Mouse (Mus musculus) intestine, embryonic 14.5 days (tissue): ENCODE data around the gene Srgap1. TPM values are rescaled to one million over a fixed set of nuclear protein-coding genes. Genes with fewer than 3 reads are reported as not detected.

Source experiments
- ATAC-seq: fragments of 200-750 bp; cut with Nextera tagmentation; replicated peaks from 2 replicates; pipeline ENCODE4 v1.8.0; 2017; ENCODE audit warnings: low read depth, moderate number of reproducible peaks, moderate TSS enrichment, moderate library complexity; ENCODE audit not compliant: low FRiP score, low TSS enrichment
- DNase-seq: peaks from one replicate; pipeline ENCODE4 v3.0.0-alpha.2; 2018; ENCODE audit warnings: low spot score
- H3K27ac ChIP-seq: fragments of 300-500 bp; sonication (generic); 2 replicates; pipeline ENCODE4 v1.5.1; 2014; ENCODE audit warnings: low read depth, mild to moderate bottlenecking, control low read depth
- H3K27me3 ChIP-seq: fragments of 300-500 bp; sonication (generic); replicated peaks from 2 replicates; pipeline ENCODE4 v1.6.1; 2014; ENCODE audit warnings: low read length, control low read depth; ENCODE audit not compliant: control insufficient read depth, insufficient read depth
- H3K36me3 ChIP-seq: fragments of 300-500 bp; sonication (generic); 2 replicates; pipeline ENCODE4 v1.6.1; 2014; ENCODE audit warnings: low read length, control low read depth; ENCODE audit not compliant: control insufficient read depth, insufficient read depth
- H3K4me1 ChIP-seq: fragments of 300-500 bp; sonication (generic); replicated peaks from 2 replicates; pipeline ENCODE4 v1.6.1; 2014; ENCODE audit warnings: low read length, control low read depth, mixed read lengths; ENCODE audit not compliant: control insufficient read depth, insufficient read depth
- H3K4me2 ChIP-seq: fragments of 300-500 bp; sonication (generic); 2 replicates; pipeline ENCODE4 v1.6.1; 2014; ENCODE audit warnings: low read length
- H3K4me3 ChIP-seq: fragments of 300-500 bp; sonication (generic); 2 replicates; pipeline ENCODE4 v1.5.1; 2014; ENCODE audit warnings: low read depth, low read length, control low read depth, mixed read lengths
- H3K9ac ChIP-seq: fragments of 300-500 bp; sonication (generic); 2 replicates; pipeline ENCODE4 v1.6.1; 2014; ENCODE audit warnings: mild to moderate bottlenecking, low read length
- H3K9me3 ChIP-seq: fragments of 300-500 bp; sonication (generic); 2 replicates; pipeline ENCODE4 v1.6.1; 2016; ENCODE audit warnings: low read length, control low read depth; ENCODE audit not compliant: control insufficient read depth
- WGBS: fragments of 180-500 bp; shearing (Covaris S2); extraction: QIAGEN DNeasy Blood & Tissue Kit; methylation state at CpG from one replicate; pipeline ENCODE4 v1.1.7; 2014; 5-methylcytosine and 5-hydroxymethylcytosine counted together
- polyA plus RNA-seq: library from polyadenylated mRNA; unstranded; fragments of >200 nt; fragmentation: Nextera tagmentation; extraction: Ambion mirVana; gene quantifications from 2 replicates; pipeline ENCODE4 v1.2.1, GENCODE M21; 2014

The Srgap1 gene
- polyA plus RNA-seq, 1 experiment from 2014 or later: 8.7 TPM

GRCm38 (mm10) chr10:121971658-121972057, 75.5 kb downstream of the Srgap1 start:
- no peaks in the 10 kb centered on the region for H3K9me3 ChIP-seq
- no peak overlapping the region for H3K9ac ChIP-seq
- H3K4me1 ChIP-seq: peaks cover 24% of the 10 kb centered on the region
- WGBS: 61% methylated on average over 8 of the region's 8 CpGs
- ATAC-seq (no peak), DNase-seq (no peak)
- no peaks in the 10 kb centered on the region for H3K27me3 ChIP-seq
- no peak overlapping the region for H3K4me2 ChIP-seq
- H3K36me3 ChIP-seq: no peaks in the 10 kb centered on the region
- no peak overlapping the region for H3K27ac ChIP-seq
- no peak overlapping the region for H3K4me3 ChIP-seq

- no peaks in the 10 kb centered on the region for H3K27me3 ChIP-seq
- no peak overlapping the region for H3K27ac ChIP-seq
- H3K4me1 ChIP-seq: peaks cover 24% of the 10 kb centered on the region
- ATAC-seq: no peak
- no peaks in the 10 kb centered on the region for H3K9me3 ChIP-seq
- no peak overlapping the region for H3K9ac ChIP-seq
- H3K4me3 ChIP-seq: no peak overlapping the region
- WGBS: 64% methylated on average over 6 of the region's 6 CpGs
- no peaks in the 10 kb centered on the region for H3K36me3 ChIP-seq
- no peak overlapping the region for H3K4me2 ChIP-seq
- DNase-seq: no peak
Measured at GRCm38 (mm10) chr10:121970912-121971311, 76.2 kb downstream of the Srgap1 start.

- 70% methylated on average over 10 of the region's 10 CpGs for WGBS
Measured at GRCm38 (mm10) chr10:121964114-121964513, 83.0 kb downstream of the Srgap1 start.

GRCm38 (mm10) chr10:121962053-121962452, 85.1 kb downstream of the Srgap1 start:
- no peaks in the 10 kb centered on the region for H3K27me3 ChIP-seq
- no peaks in the 10 kb centered on the region for H3K36me3 ChIP-seq
- no peak for ATAC-seq
- 40% methylated on average over 4 of the region's 4 CpGs for WGBS
- no peaks in the 10 kb centered on the region for H3K9me3 ChIP-seq
- DNase-seq: no peak
- no peak overlapping the region for H3K27ac ChIP-seq
- no peak overlapping the region for H3K4me3 ChIP-seq
- no peak overlapping the region for H3K4me2 ChIP-seq
- H3K4me1 ChIP-seq: peaks cover 15% of the 10 kb centered on the region
- H3K9ac ChIP-seq: no peak overlapping the region

More at GRCm38 (mm10) chr10:121964114-121964513, 83.0 kb downstream of the Srgap1 start:
- Histone ChIP-seq H3K9ac (no peak overlapping the region), H3K27me3 (no peaks in the 10 kb centered on the region), H3K36me3 (no peaks in the 10 kb centered on the region), H3K4me3 (no peak overlapping the region), H3K4me2 (no peak overlapping the region), H3K27ac (no peak overlapping the region), H3K4me1 (peaks cover 30% of the 10 kb centered on the region), H3K9me3 (no peaks in the 10 kb centered on the region)
- DNase-seq (no peak), ATAC-seq (no peak)

GRCm38 (mm10) chr10:121961121-121961893, 85.8 kb downstream of the Srgap1 start:
- no peaks in the 10 kb centered on the region for H3K9me3 ChIP-seq
- H3K36me3 ChIP-seq: no peaks in the 10 kb centered on the region
- ATAC-seq: no peak
- no peaks in the 10 kb centered on the region for H3K27me3 ChIP-seq
- no peak for DNase-seq
- no peak overlapping the region for H3K4me2 ChIP-seq
- H3K27ac ChIP-seq: no peak overlapping the region
- H3K9ac ChIP-seq: no peak overlapping the region
- no peak overlapping the region for H3K4me3 ChIP-seq
- H3K4me1 ChIP-seq: peaks cover 15% of the 10 kb centered on the region
- WGBS: 51% methylated on average over 11 of the region's 11 CpGs

GRCm38 (mm10) chr10:121958741-121959140, 88.4 kb downstream of the Srgap1 start:
- H3K4me3 ChIP-seq: no peak overlapping the region
- H3K4me1 ChIP-seq: peaks cover 14% of the 10 kb centered on the region
- no peak overlapping the region for H3K9ac ChIP-seq
- H3K36me3 ChIP-seq: no peaks in the 10 kb centered on the region
- H3K27me3 ChIP-seq: no peaks in the 10 kb centered on the region
- DNase-seq (no peak), ATAC-seq (no peak)
- H3K4me2 ChIP-seq: no peak overlapping the region
- 29% methylated on average over 8 of the region's 8 CpGs for WGBS
- H3K27ac ChIP-seq: no peak overlapping the region
- H3K9me3 ChIP-seq: no peaks in the 10 kb centered on the region

- no peaks in the 10 kb centered on the region for H3K36me3 ChIP-seq
- DNase-seq: no peak
Measured at GRCm38 (mm10) chr10:121956505-121956904, 90.6 kb downstream of the Srgap1 start.

GRCm38 (mm10) chr10:121955730-121956129, 91.4 kb downstream of the Srgap1 start:
- Histone ChIP-seq H3K9ac (no peak overlapping the region), H3K36me3 (no peaks in the 10 kb centered on the region), H3K9me3 (no peaks in the 10 kb centered on the region), H3K4me3 (no peak overlapping the region), H3K27ac (no peak overlapping the region), H3K4me2 (no peak overlapping the region), H3K4me1 (no peaks in the 10 kb centered on the region), H3K27me3 (no peaks in the 10 kb centered on the region)
- no peak for ATAC-seq
- 61% methylated on average over 4 of the region's 4 CpGs for WGBS
- no peak for DNase-seq

More at GRCm38 (mm10) chr10:121956505-121956904, 90.6 kb downstream of the Srgap1 start:
- H3K4me2 ChIP-seq: no peak overlapping the region
- no peak overlapping the region for H3K27ac ChIP-seq
- no peak overlapping the region for H3K9ac ChIP-seq
- 0 out of 2 replicates have a peak, but pooled peaks cover 5% of the 10 kb centered on the region for H3K4me1 ChIP-seq
- ATAC-seq: no peak
- WGBS: 42% methylated on average over 11 of the region's 11 CpGs
- H3K27me3 ChIP-seq: no peaks in the 10 kb centered on the region
- no peak overlapping the region for H3K4me3 ChIP-seq
- no peaks in the 10 kb centered on the region for H3K9me3 ChIP-seq

- 80% methylated on average over 6 of the region's 6 CpGs for WGBS
Measured at GRCm38 (mm10) chr10:121954877-121955276, 92.2 kb downstream of the Srgap1 start.

More at GRCm38 (mm10) chr10:121954877-121955276, 92.2 kb downstream of the Srgap1 start:
- Histone ChIP-seq H3K27me3 (no peaks in the 10 kb centered on the region), H3K4me1 (no peaks in the 10 kb centered on the region), H3K4me2 (no peak overlapping the region), H3K4me3 (no peak overlapping the region), H3K27ac (no peak overlapping the region), H3K36me3 (no peaks in the 10 kb centered on the region), H3K9ac (no peak overlapping the region), H3K9me3 (no peaks in the 10 kb centered on the region)
- DNase-seq (no peak), ATAC-seq (no peak)
